Mouse (Mus musculus): ENCODE data around the gene Ric1. TPM values are rescaled to one million over a fixed set of nuclear protein-coding genes. Genes with fewer than 3 reads are reported as not detected.

Gene Ric1
- polyA plus RNA-seq, 1 experiment: 28.9 TPM

DNA sequence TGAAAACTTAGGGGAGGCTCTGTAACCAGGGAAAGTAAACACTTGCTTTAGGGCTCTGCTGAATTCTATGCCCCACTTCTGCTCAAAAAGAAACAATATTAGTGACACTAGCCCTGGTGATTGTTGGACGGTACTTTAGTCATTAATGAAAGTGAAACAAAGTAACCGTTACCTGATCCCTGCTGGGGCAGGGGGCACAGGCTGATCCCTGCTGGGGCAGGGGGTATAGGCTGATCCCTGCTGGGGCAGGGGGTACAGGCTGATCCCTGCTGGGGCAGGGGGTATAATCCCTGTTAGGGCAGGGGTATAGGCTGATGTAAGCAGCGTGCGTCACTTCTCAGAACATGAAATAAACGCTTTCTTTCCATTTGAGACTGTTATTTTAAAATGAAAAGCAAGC, 119.4 kb downstream of the Ric1 start:
- TF ChIP-seq POLR2A (IDR thresholded peaks at IDR 0.05; ENCODE audit: extremely low read depth, insufficient read depth, low read length) (no peak), CTCF (IDR thresholded peaks at IDR 0.05; ENCODE audit: extremely low read depth, insufficient read depth, low read length) (no peak)
- peaks cover 2% of the 10 kb centered on the region; the same call in 1 of the 2 replicates for H3K4me1 ChIP-seq (ENCODE audit: control insufficient read depth, insufficient read depth, low read length)
- no peak overlapping the region for H3K27ac ChIP-seq (ENCODE audit: insufficient read depth, low read length)
- H3K4me3 ChIP-seq (ENCODE audit: insufficient read depth, low read length): no peak overlapping the region

DNA sequence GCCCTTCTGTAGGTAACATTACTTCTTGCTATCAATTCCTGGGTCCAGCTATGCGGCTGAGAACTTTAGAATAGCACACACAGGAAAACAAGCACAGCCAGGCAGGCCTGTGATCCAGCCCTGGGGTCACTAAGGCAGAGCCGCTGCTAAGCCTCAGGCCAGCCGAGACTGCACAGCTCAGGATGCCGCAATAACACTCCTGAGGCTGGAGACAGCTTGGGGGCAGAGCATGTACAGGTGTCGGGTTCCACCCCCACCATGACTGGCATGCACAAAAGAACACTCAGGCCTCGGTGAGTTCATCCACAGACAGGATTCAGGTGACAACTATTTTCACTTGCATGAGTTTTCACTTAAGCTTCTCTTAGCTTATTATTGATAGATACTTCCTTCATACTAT, 120.1 kb downstream of the Ric1 start:
- no peak overlapping the region for H3K27ac ChIP-seq (ENCODE audit: insufficient read depth, low read length)
- no peak for TF ChIP-seq POLR2A (IDR thresholded peaks at IDR 0.05; ENCODE audit: extremely low read depth, insufficient read depth, low read length)
- H3K4me1 ChIP-seq (ENCODE audit: control insufficient read depth, insufficient read depth, low read length): peaks cover 2% of the 10 kb centered on the region; the same call in 1 of the 2 replicates
- no peak overlapping the region for H3K4me3 ChIP-seq (ENCODE audit: insufficient read depth, low read length)

DNA sequence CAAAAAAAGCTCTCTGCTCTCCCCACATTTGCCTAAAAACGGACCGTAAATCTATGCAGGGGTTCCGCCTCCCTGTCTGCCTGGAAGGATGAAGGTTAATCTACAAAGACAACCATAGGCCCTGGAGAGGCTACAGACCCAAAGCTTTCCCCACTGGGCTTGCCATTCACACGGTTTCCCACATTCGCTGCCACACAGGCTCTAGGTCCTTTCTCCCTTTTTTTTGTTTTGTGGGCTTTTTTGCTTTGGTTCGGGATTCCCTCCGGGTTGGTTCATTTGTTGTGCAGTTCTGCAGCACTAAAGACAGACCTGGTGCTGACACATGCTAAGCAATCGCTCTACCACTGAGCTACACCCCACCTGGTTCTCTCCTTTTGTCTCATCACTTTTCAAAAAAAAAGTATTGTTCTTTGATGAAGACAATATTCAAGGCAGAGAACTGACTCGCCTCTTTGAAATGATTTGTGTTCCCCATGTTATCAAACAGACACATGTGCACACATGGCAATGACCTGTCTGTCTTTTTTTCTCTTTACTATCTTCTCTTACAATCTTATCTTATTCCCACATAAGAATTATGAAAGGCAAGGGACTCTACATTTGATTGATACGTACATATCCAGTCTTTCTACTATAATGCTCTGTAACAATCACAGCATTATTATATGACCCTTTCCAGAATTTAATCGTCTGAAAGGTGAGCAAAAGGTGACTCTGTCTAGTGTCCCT, 121.3 kb downstream of the Ric1 start:
- peaks cover 2% of the 10 kb centered on the region; the same call in 1 of the 2 replicates for H3K4me1 ChIP-seq (ENCODE audit: control insufficient read depth, insufficient read depth, low read length)
- TF ChIP-seq POLR2A (IDR thresholded peaks at IDR 0.05; ENCODE audit: extremely low read depth, insufficient read depth, low read length) (no peak), CTCF (IDR thresholded peaks at IDR 0.05; ENCODE audit: extremely low read depth, insufficient read depth, low read length) (no peak)
- H3K4me3 ChIP-seq (ENCODE audit: insufficient read depth, low read length): no peak overlapping the region
- no peak overlapping the region for H3K27ac ChIP-seq (ENCODE audit: insufficient read depth, low read length)

DNA sequence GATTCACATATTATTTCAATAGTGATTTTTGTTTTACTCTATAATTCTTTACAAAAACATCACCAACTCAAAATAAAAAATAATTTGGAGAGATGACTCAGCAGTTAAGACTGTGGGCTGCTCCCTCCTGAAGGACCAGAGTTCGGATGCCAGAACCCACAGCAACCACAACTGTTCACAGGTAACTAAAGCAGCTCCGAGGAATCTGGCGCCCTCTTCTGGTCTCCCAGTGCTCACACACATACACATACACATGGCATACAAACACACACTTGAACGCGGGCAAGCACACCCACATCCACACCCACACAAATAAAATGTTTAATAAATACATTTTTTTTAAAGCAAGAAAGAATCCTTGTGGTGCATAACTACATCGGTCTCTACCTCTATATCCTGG, 122.7 kb downstream of the Ric1 start:
- Histone ChIP-seq H3K4me1 (ENCODE audit: control insufficient read depth, insufficient read depth, low read length) (peaks cover 2% of the 10 kb centered on the region; the same call in 1 of the 2 replicates), H3K4me3 (ENCODE audit: insufficient read depth, low read length) (no peak overlapping the region), H3K27ac (ENCODE audit: insufficient read depth, low read length) (no peak overlapping the region)
- TF ChIP-seq POLR2A (IDR thresholded peaks at IDR 0.05; ENCODE audit: extremely low read depth, insufficient read depth, low read length): no peak
- no peak for TF ChIP-seq CTCF (IDR thresholded peaks at IDR 0.05; ENCODE audit: extremely low read depth, insufficient read depth, low read length)

DNA sequence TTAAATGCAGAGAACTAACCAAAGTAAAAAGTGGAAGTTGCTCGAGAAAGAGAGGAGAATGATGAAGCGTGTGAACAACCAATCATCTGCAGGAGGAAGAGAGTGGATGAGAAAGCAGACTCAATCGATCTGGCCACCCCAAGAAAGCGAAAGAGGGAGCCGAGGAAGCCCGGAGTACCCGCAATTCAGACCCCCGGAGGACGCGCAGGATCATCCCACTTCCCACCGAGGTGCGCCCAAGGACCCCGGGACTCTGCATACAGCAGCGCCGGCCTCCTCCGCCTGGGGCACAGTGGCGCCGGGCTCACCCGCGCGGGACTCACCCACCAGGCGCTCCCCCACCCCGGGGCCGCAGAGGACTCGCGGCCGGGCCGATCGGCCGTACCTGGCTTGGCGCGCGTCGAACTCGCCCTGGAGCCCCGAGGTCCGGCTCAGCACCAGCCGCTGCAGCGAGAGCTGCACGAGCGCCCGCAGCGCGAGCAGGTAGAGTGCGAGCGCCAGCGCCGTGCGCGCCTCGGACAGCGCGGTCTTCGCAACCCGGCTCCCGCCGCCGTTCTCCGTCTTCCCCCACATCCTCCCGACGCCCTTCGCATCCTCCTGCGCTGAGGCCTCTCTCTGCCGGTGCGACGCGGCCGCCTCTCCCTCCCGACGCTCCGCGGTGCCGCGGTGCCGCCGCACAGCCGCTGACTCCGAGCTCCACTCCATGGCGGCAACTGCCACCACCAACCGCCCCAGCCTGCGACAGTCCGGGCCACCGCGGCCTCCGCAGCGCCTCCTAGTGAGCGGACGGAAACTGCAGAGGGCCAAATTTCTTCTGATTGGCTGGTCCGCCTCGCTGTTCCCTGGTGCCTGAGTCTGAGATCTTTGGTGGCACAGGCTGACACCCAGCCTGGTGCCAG, 125.8 kb downstream of the Ric1 start, which contains the start of gene Ermp1:
Ermp1 (minus strand) TSS at position 765 of the 899 bp plus-strand sequence.
- Histone ChIP-seq H3K4me1 (ENCODE audit: control insufficient read depth, insufficient read depth, low read length) (no peaks in the 10 kb centered on the region; the same call in 1 of the 2 replicates), H3K27ac (ENCODE audit: insufficient read depth, low read length) (peak within 1 kb of the TSS; percentile 94), H3K4me3 (ENCODE audit: insufficient read depth, low read length) (peak within 1 kb of the TSS; percentile 62)
- TF ChIP-seq POLR2A (IDR thresholded peaks at IDR 0.05; ENCODE audit: extremely low read depth, insufficient read depth, low read length) (peak; percentile 78; the same call in 1 of the 2 replicates), CTCF (IDR thresholded peaks at IDR 0.05; ENCODE audit: extremely low read depth, insufficient read depth, low read length) (peak; percentile 67)

DNA sequence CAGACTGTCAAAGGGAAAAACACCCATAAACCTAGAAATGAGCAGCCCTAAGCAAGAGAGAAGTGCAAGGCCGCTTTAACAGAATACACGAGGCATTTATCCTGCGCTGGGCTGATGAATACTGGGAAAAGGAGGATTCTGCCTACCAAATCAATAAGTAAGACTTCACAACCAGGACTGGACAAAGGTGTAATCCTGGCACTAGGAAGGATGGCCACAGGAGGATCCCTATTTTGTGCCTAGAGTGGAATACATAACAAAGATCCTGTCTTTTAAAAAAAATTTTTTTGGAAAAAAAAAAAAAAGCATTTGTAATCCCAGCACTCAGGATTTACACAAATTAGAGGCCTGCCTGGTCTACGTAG, 126.5 kb downstream of the Ric1 start:
- no peaks in the 10 kb centered on the region; the same call in 1 of the 2 replicates for H3K4me1 ChIP-seq (ENCODE audit: control insufficient read depth, insufficient read depth, low read length)
- no peak overlapping the region for H3K27ac ChIP-seq (ENCODE audit: insufficient read depth, low read length)
- TF ChIP-seq CTCF (IDR thresholded peaks at IDR 0.05; ENCODE audit: extremely low read depth, insufficient read depth, low read length) (no peak), POLR2A (IDR thresholded peaks at IDR 0.05; ENCODE audit: extremely low read depth, insufficient read depth, low read length) (no peak)
- peak overlapping the region; percentile 62; the same call in 1 of the 2 replicates for H3K4me3 ChIP-seq (ENCODE audit: insufficient read depth, low read length)

DNA sequence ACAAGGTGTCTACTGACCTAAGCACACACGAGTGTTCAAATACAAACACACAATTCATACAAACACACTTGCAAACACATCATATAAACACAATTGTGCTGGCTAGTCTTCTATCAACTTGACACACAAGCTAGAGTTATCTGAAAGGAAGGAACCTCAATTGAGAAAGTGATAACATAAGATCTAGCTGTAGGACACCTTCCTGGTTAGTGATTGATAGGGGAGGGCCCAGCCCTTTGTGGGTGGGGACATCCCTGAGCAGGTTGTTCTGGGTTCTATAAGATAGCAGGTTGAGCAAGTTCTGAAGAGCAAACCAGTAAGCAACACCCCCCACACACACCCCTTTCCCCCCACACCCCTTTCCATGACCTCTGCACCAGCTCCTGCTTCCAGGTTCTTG, 127.6 kb downstream of the Ric1 start:
- H3K4me3 ChIP-seq (ENCODE audit: insufficient read depth, low read length): no peak overlapping the region
- no peaks in the 10 kb centered on the region; the same call in 1 of the 2 replicates for H3K4me1 ChIP-seq (ENCODE audit: control insufficient read depth, insufficient read depth, low read length)
- TF ChIP-seq POLR2A (IDR thresholded peaks at IDR 0.05; ENCODE audit: extremely low read depth, insufficient read depth, low read length) (no peak), CTCF (IDR thresholded peaks at IDR 0.05; ENCODE audit: extremely low read depth, insufficient read depth, low read length) (no peak)
- H3K27ac ChIP-seq (ENCODE audit: insufficient read depth, low read length): no peak overlapping the region

DNA sequence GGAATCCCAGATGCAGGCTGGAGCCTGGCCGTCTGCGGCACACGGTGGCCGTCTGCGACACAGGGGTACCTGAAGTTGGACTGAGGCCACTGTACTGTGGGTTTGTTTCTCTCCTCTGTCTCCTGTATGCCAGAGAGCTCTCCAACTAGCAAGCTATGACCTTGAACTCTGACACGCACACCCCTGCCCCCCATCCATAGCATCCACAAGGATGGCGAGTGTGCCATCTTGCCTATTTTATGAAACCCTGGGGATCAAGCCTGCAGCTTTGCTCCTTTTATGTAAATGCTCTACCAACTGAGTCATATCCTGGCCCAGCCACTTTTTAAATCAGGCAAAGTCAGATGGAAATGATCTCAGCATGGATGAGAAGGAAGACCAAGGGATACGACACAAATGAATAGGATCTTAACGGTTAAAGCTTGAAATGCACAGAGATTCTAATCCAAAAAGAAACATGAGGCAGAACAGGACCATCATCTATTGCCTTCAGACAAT, 131.7 kb downstream of the Ric1 start:
- TF ChIP-seq CTCF (IDR thresholded peaks at IDR 0.05; ENCODE audit: extremely low read depth, insufficient read depth, low read length) (no peak), POLR2A (IDR thresholded peaks at IDR 0.05; ENCODE audit: extremely low read depth, insufficient read depth, low read length) (no peak)
- Histone ChIP-seq H3K4me3 (ENCODE audit: insufficient read depth, low read length) (no peak overlapping the region), H3K4me1 (ENCODE audit: control insufficient read depth, insufficient read depth, low read length) (no peaks in the 10 kb centered on the region; the same call in 1 of the 2 replicates), H3K27ac (ENCODE audit: insufficient read depth, low read length) (no peak overlapping the region)

DNA sequence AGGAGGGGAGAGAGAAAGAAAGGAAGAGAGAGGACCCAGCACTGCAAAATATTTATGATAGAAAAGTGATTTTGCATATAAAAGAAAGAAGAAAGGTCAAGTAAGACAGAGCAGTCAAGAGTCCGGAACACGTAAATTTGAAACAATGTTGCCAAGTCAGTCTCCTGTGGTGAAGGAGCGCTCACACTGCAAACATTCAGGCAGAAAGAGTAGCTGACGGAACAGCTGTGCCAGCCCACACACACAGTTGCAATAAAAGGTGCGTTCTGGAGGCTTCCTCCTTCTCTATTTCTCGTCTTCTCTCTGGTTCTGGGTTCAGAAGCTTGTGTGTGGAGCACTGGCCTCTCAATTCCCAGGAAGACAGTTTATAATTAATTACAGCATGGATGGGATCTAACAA, 133.1 kb downstream of the Ric1 start:
- Histone ChIP-seq H3K4me3 (ENCODE audit: insufficient read depth, low read length) (no peak overlapping the region), H3K27ac (ENCODE audit: insufficient read depth, low read length) (no peak overlapping the region), H3K4me1 (ENCODE audit: control insufficient read depth, insufficient read depth, low read length) (no peaks in the 10 kb centered on the region; the same call in 1 of the 2 replicates)
- no peak for TF ChIP-seq POLR2A (IDR thresholded peaks at IDR 0.05; ENCODE audit: extremely low read depth, insufficient read depth, low read length)
- TF ChIP-seq CTCF (IDR thresholded peaks at IDR 0.05; ENCODE audit: extremely low read depth, insufficient read depth, low read length): no peak
